Mouse (Mus musculus): ENCODE measurements around the gene Ascl2. TPM values are rescaled to one million over a fixed set of nuclear protein-coding genes. Genes with fewer than 3 reads are reported as not detected.

Gene Ascl2
- polyA plus RNA-seq, 1 experiment from 2014 or later, result 0.91 TPM

DNA sequence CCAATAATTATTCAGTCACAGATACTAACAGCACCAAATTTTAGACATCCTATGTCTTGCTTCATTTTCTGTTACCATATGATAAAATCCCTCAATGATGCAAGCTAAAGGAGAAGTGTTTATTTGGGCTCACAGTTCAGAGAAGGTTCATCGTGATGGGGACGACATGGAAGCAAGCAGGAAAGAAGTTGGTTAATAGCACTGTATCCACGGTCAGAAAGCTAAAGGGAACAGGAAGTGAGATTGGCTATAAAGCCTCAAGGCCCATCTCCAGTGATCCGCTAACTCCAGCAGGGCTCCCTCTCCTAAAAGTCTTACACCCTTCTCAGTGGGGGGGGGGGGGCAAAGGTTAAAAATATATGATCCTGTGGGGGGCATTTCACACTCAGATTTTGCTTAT lies 12.8 kb upstream of the Ascl2 start:
- 40% methylated on average over 4 of the region's 4 CpGs for WGBS (ENCODE audit: insufficient replicate concordance)
- Histone ChIP-seq H3K9ac (ENCODE audit: low read depth, low read length) (no peak overlapping the region), H3K27ac (ENCODE audit: low read length) (no peak overlapping the region), H3K4me3 (ENCODE audit: low read depth, low read length) (no peak overlapping the region), H3K4me1 (ENCODE audit: control insufficient read depth, low read depth, low read length) (0 out of 2 replicates have a peak, but pooled peaks cover 2% of the 10 kb centered on the region), H3K4me2 (ENCODE audit: low read depth, low read length) (no peak overlapping the region), H3K27me3 (ENCODE audit: control insufficient read depth, insufficient read depth, low read depth, low read length) (peaks cover 5% of the 10 kb centered on the region; the same call in 1 of the 2 replicates), H3K9me3 (replicated peaks; ENCODE audit: control insufficient read depth, low read length) (no peaks in the 10 kb centered on the region), H3K36me3 (ENCODE audit: control insufficient read depth, insufficient read depth) (no peaks in the 10 kb centered on the region)
- no peak for ATAC-seq (ENCODE audit: low read depth)

DNA sequence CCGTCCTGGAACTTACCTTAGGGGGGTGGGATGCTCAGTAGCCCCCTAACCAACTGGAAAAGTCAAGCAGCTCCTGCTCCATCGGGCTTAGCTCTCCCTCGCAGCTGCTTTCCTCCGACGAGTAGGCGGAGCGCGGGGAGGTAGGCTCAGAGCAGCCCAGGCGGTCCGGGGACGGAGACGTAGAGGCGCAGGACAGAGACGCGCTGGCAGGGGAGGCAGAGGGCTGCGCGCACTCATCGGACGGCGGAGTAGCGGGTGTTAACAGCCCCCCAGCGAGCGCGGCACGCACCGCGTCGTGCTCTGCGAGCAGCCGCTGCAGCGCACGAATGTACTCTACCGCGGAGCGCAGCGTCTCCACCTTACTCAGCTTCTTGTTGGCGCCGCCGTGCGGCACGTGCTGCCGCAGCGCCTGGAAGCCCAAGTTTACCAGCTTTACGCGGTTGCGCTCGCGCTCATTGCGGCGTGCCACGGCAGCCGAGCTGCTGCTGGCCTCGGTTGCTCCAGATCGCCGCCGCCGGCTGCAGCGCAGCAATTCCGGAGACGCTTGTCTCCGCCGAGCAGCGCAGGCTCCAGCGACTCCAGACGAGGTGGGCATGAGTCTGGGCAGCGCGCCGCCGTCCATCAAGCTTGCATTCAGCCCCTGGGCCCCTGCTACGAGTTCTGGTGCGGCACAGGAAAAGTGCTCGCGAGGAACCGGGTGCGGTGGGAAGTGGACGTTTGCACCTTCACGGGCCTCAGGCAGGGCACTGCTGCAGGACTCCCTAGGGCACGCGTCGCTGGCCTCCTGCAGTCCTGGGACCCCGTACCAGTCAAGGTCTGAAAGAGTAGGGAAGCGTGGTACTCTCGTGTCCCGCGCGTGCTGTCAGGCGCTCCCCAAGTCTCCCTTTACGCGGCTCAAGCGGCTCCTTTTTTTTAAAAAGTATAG lies 918 bp downstream of the Ascl2 start:
- Histone ChIP-seq H3K27me3 (ENCODE audit: control insufficient read depth, insufficient read depth, low read depth, low read length) (peaks cover 66% of the 10 kb centered on the region), H3K36me3 (ENCODE audit: control insufficient read depth, insufficient read depth) (no peaks in the 10 kb centered on the region), H3K9me3 (replicated peaks; ENCODE audit: control insufficient read depth, low read length) (no peaks in the 10 kb centered on the region), H3K4me2 (ENCODE audit: low read depth, low read length) (peak overlapping the region; percentile 69), H3K9ac (ENCODE audit: low read depth, low read length) (no peak overlapping the region), H3K27ac (ENCODE audit: low read length) (0 out of 2 replicates have a peak overlapping the region, but pooled peaks have one; percentile 25), H3K4me3 (ENCODE audit: low read depth, low read length) (peak overlapping the region; percentile 46), H3K4me1 (ENCODE audit: control insufficient read depth, low read depth, low read length) (peaks cover 5% of the 10 kb centered on the region)
- under 1% methylated on average over 90 of the region's 90 CpGs for WGBS (ENCODE audit: insufficient replicate concordance)
- peak; percentile 30 for ATAC-seq (ENCODE audit: low read depth)

DNA sequence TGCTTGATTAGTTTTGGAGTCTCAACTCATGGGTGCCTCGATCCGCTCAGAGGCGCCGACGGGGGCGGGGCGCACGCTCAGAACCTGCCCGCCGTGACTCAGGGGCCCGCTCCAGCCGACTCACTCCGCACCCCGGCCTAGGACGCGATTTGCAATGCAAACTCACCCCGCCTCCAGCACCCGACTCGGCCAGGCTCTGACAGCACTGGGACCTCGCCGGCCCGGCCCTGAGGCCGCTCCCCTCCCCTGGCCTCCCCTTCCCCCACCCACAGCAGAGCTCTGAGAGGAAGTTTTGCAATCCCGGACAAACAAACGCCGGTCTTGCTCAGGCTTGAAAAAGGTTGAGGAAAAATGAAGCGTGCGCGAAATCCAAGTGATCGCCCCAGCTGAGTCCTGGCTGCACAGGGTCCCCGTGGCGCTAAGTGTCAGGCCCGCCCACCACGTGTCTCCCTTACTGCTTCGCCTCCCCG lies 1.6 kb downstream of the Ascl2 start:
- under 1% methylated on average over 36 of the region's 36 CpGs for WGBS (ENCODE audit: insufficient replicate concordance)
- no peak overlapping the region for H3K9ac ChIP-seq (ENCODE audit: low read depth, low read length)
- peaks cover 66% of the 10 kb centered on the region for H3K27me3 ChIP-seq (ENCODE audit: control insufficient read depth, insufficient read depth, low read depth, low read length)

DNA sequence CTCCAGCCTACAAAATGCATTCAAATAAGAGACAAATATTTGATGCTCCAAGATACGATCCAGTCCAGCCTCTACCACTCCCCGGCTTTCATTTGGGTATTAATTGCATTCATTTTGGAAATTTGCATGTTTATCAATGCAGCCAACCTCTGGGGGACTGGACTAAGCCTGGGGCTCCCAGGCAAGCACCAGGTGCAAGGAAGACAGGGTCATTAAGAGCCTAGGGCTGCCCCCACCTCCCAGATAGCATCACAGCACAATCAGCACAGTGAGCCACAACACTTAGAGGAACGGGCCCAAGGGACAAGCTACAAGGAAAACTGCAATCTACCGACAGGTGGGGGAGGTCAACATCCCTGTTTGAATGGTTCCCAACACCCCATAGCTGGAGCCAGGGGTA lies 9.3 kb downstream of the Ascl2 start:
- H3K27me3 ChIP-seq (ENCODE audit: control insufficient read depth, insufficient read depth, low read depth, low read length), result peaks cover under 1% of the 10 kb centered on the region; the same call in 1 of the 2 replicates
- H3K9me3 ChIP-seq (replicated peaks; ENCODE audit: control insufficient read depth, low read length), result no peaks in the 10 kb centered on the region
- H3K4me2 ChIP-seq (ENCODE audit: low read depth, low read length), result no peak overlapping the region
- H3K27ac ChIP-seq (ENCODE audit: low read length), result no peak overlapping the region
- H3K9ac ChIP-seq (ENCODE audit: low read depth, low read length), result no peak overlapping the region
- no peak overlapping the region for H3K4me3 ChIP-seq (ENCODE audit: low read depth, low read length)
- ATAC-seq (ENCODE audit: low read depth), result no peak
- no peaks in the 10 kb centered on the region for H3K4me1 ChIP-seq (ENCODE audit: control insufficient read depth, low read depth, low read length)
- H3K36me3 ChIP-seq (ENCODE audit: control insufficient read depth, insufficient read depth), result no peaks in the 10 kb centered on the region
- WGBS (ENCODE audit: insufficient replicate concordance), result 61% methylated on average over 4 of the region's 4 CpGs

More for the DNA sequence above, 1.6 kb downstream of the Ascl2 start:
- Histone ChIP-seq H3K36me3 (ENCODE audit: control insufficient read depth, insufficient read depth) (no peaks in the 10 kb centered on the region), H3K4me2 (ENCODE audit: low read depth, low read length) (peak overlapping the region; percentile 69), H3K4me3 (ENCODE audit: low read depth, low read length) (peak overlapping the region; percentile 46), H3K4me1 (ENCODE audit: control insufficient read depth, low read depth, low read length) (peaks cover 5% of the 10 kb centered on the region), H3K27ac (ENCODE audit: low read length) (0 out of 2 replicates have a peak overlapping the region, but pooled peaks have one; percentile 25), H3K9me3 (replicated peaks; ENCODE audit: control insufficient read depth, low read length) (no peaks in the 10 kb centered on the region)
- ATAC-seq (ENCODE audit: low read depth), result peak; percentile 83

DNA sequence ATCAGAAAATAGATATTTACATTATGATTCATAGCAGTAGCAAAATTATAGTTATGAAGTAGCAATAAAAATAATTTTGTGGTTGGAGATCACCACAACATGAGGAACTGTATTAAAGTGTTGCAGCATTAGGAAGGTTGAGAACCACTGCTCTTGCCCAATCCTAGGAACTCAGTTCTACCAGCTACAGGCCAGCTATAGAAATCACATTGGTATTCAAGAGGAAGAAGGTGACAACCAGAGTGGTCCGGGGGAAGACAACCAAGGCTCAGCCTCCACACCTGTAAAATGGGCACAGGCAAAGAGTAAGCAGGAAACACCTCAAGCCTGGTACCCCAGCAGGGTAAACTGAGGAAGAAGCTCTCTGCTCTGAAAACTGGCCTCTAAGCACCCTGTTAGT lies 10.2 kb downstream of the Ascl2 start:
- ATAC-seq (ENCODE audit: low read depth), result no peak
- no peak overlapping the region for H3K4me3 ChIP-seq (ENCODE audit: low read depth, low read length)
- no peak overlapping the region for H3K27ac ChIP-seq (ENCODE audit: low read length)
- H3K27me3 ChIP-seq (ENCODE audit: control insufficient read depth, insufficient read depth, low read depth, low read length), result no peaks in the 10 kb centered on the region; the same call in 1 of the 2 replicates
- WGBS (ENCODE audit: insufficient replicate concordance), result 68% methylated on average over 1 of the region's 1 CpGs
- H3K9me3 ChIP-seq (replicated peaks; ENCODE audit: control insufficient read depth, low read length), result no peaks in the 10 kb centered on the region
- no peak overlapping the region for H3K9ac ChIP-seq (ENCODE audit: low read depth, low read length)
- no peak overlapping the region for H3K4me2 ChIP-seq (ENCODE audit: low read depth, low read length)
- H3K4me1 ChIP-seq (ENCODE audit: control insufficient read depth, low read depth, low read length), result no peaks in the 10 kb centered on the region
- H3K36me3 ChIP-seq (ENCODE audit: control insufficient read depth, insufficient read depth), result no peaks in the 10 kb centered on the region

DNA sequence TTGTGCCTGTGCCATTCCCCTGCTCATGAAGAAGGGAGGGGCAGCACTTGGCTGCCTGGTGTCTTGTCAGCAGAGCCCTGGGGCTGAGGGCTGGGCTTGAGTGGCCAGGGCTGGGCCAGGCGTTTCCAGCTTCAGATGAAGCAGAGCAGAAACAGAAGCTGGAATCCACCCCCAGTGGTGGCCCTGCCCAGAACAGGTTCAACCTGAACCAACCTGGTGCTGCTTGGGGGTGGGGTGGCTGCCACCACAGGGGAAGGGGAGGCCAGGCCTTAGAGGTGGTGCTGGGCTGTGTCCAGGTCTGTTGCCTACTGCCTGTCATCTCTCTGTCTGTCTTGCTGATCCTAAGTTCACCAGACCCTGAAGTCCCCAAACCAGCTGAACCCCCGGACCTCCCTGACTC lies 13.0 kb downstream of the Ascl2 start:
- H3K4me1 ChIP-seq (ENCODE audit: control insufficient read depth, low read depth, low read length), result no peaks in the 10 kb centered on the region
- H3K9ac ChIP-seq (ENCODE audit: low read depth, low read length), result no peak overlapping the region
- H3K27ac ChIP-seq (ENCODE audit: low read length), result no peak overlapping the region
- H3K27me3 ChIP-seq (ENCODE audit: control insufficient read depth, insufficient read depth, low read depth, low read length), result no peaks in the 10 kb centered on the region
- no peak for ATAC-seq (ENCODE audit: low read depth)
- H3K36me3 ChIP-seq (ENCODE audit: control insufficient read depth, insufficient read depth), result no peaks in the 10 kb centered on the region
- no peaks in the 10 kb centered on the region for H3K9me3 ChIP-seq (replicated peaks; ENCODE audit: control insufficient read depth, low read length)
- H3K4me3 ChIP-seq (ENCODE audit: low read depth, low read length), result no peak overlapping the region
- H3K4me2 ChIP-seq (ENCODE audit: low read depth, low read length), result no peak overlapping the region
- WGBS (ENCODE audit: insufficient replicate concordance), result 49% methylated on average over 2 of the region's 2 CpGs

DNA sequence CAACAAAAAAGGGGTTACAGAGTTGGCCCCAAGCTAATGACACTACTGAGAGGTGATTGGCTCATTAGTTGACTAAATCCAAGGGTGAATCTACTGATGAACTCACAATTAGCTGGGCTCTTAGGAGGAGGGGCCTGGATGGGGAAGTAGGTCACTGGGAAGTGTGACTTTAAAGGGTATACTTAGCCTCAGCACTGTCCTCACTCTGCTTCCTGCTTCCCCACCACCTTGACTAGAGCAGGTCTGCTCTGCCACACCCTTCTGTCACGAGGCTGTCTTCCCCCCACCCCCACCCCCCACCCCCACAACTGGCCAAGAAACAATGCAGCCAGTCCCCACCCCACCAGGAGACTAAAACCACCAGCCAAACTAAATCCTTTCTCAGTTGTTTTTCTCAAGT lies 19.5 kb downstream of the Ascl2 start:
- H3K4me1 ChIP-seq (ENCODE audit: control insufficient read depth, low read depth, low read length), result no peaks in the 10 kb centered on the region
- WGBS (ENCODE audit: insufficient replicate concordance), result 0% methylated on average over 1 of the region's 1 CpGs
- ATAC-seq (ENCODE audit: low read depth), result no peak
- no peaks in the 10 kb centered on the region for H3K9me3 ChIP-seq (replicated peaks; ENCODE audit: control insufficient read depth, low read length)
- H3K4me3 ChIP-seq (ENCODE audit: low read depth, low read length), result no peak overlapping the region
- H3K4me2 ChIP-seq (ENCODE audit: low read depth, low read length), result no peak overlapping the region
- no peak overlapping the region for H3K27ac ChIP-seq (ENCODE audit: low read length)
- no peak overlapping the region for H3K9ac ChIP-seq (ENCODE audit: low read depth, low read length)
- no peaks in the 10 kb centered on the region for H3K36me3 ChIP-seq (ENCODE audit: control insufficient read depth, insufficient read depth)
- H3K27me3 ChIP-seq (ENCODE audit: control insufficient read depth, insufficient read depth, low read depth, low read length), result no peaks in the 10 kb centered on the region; the same call in 1 of the 2 replicates

DNA sequence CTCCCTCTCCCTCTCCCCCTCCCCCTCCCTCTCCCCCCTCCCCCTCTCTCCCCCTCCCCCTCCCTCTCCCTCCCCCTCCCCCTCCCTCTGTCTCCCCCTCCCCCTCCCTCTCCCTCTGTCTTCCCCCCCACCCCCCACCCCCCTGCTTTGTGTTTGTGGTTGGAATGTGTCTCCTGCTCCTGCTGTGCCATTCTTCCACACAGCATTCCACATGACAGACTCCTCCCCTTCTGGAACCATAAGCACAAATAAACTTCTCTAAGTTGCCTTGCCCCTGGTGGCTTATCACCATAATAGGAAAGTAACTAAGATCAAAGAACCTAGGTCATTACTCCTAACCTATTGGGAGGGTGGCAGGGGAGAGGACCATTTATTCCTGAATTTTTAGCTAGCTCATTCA lies 31.4 kb downstream of the Ascl2 start:
- Histone ChIP-seq H3K9me3 (replicated peaks; ENCODE audit: control insufficient read depth, low read length) (no peaks in the 10 kb centered on the region), H3K4me1 (ENCODE audit: control insufficient read depth, low read depth, low read length) (no peaks in the 10 kb centered on the region), H3K36me3 (ENCODE audit: control insufficient read depth, insufficient read depth) (no peaks in the 10 kb centered on the region), H3K9ac (ENCODE audit: low read depth, low read length) (no peak overlapping the region), H3K27ac (ENCODE audit: low read length) (no peak overlapping the region), H3K4me3 (ENCODE audit: low read depth, low read length) (no peak overlapping the region), H3K4me2 (ENCODE audit: low read depth, low read length) (no peak overlapping the region), H3K27me3 (ENCODE audit: control insufficient read depth, insufficient read depth, low read depth, low read length) (no peaks in the 10 kb centered on the region)
- no peak for ATAC-seq (ENCODE audit: low read depth)

DNA sequence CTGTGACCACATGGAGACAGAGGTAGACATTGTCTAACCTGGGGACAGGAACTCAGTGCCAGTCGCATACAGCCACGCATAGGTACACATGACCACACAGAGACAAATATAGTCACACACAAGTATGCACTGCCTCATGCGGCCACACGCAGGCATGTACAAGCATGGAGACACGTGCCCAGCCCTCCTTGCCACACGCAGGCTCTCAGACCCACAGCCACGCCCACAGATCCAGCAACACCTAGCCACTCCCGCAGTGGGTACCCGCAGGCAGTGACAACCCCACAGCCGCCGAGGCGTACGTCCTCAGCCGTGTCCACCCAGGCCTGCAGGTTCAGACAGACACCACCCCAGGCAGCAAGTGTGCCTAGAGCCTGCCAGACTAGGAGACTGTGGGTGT lies 33.4 kb downstream of the Ascl2 start:
- Histone ChIP-seq H3K9me3 (replicated peaks; ENCODE audit: control insufficient read depth, low read length) (no peaks in the 10 kb centered on the region), H3K4me3 (ENCODE audit: low read depth, low read length) (no peak overlapping the region), H3K27ac (ENCODE audit: low read length) (no peak overlapping the region), H3K27me3 (ENCODE audit: control insufficient read depth, insufficient read depth, low read depth, low read length) (no peaks in the 10 kb centered on the region), H3K9ac (ENCODE audit: low read depth, low read length) (no peak overlapping the region), H3K4me2 (ENCODE audit: low read depth, low read length) (no peak overlapping the region), H3K4me1 (ENCODE audit: control insufficient read depth, low read depth, low read length) (no peaks in the 10 kb centered on the region), H3K36me3 (ENCODE audit: control insufficient read depth, insufficient read depth) (no peaks in the 10 kb centered on the region)
- ATAC-seq (ENCODE audit: low read depth), result no peak
- 65% methylated on average over 14 of the region's 14 CpGs for WGBS (ENCODE audit: insufficient replicate concordance)

Data from liver, embryonic 16.5 days (tissue).